Mouse (Mus musculus): ENCODE data around the gene Zfp568.

Gene Zfp568

DNA sequence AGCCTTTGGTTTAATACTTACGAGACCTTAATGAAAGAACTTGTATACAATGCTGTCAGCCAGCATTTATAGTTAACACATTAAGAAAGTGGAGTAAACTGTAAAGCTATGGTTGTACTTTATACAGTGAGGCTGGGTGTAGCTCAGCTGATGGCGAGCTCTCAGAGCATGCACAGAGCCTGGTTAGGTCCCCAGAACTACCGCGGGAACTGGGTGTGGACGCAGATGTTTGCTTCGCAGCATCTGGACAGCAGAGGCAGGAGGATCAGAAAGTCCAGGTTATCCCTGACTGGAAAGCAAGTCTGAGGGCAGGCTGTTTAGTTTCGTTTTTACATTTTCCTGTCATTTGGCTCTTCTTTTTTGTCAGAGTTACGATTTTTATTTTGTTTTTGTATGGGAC lies 8.9 kb downstream of the Zfp568 start:
- DNase-seq (ENCODE audit: low read depth) = no peak

DNA sequence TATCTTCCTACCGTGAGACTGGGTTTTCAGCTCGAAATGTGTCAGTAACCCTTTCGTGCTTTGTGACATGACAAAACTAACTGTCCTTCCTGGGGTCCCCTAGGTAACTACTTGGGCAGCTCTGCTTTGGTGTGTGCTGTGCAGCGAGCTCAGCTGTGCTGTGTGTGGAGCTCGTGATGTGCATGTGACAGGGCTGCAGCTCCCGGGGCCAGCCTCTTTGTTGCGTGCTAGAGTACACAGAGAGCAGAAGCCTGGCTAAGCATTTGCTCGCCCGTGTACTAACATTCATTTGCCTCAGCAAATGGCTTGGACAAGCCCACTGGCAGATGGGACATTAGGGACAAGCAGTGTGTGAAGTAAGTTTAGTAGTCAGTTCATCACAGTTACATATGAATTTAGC lies 9.6 kb downstream of the Zfp568 start:
- no peak for DNase-seq (ENCODE audit: low read depth)

DNA sequence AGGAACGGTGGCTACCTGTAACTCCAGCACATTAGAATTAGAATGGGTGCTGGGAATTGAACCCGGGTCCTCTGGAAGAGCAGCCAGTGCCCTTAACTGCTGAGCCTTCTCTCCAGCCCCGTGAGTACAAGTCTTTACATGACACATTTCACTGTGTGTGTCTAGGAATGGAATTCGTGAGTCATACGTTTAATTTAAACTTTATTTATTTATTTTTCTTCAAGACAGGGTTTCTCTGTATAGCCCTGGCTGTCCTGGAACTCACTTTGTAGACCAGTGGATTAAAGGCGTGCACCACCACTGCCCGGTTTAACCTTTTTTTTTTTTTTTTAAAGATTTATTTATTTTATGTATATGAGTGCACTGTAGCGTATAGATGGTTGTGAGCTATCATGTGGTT lies 11.4 kb downstream of the Zfp568 start:
- DNase-seq (ENCODE audit: low read depth) = peak; percentile 48

DNA sequence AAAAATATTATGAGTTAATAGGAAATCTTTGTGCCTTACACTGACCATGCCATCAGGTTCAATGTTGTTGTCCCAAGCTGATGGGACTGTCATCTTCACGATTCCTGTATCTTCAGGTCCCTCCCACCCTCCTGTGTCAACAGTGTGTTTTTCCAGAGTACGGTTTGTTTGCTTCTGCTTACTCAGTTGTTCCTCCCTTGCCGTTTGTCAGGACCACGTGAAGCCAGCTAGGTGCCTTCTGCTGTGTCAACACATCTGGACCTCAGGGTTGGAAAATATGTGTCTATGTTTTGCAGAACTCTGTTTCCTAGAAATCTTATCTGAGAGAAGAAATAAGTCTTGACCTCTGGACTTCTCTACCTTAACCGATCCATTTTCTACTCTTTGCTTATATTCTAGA lies 16.8 kb downstream of the Zfp568 start:
- DNase-seq (ENCODE audit: low read depth) = no peak

DNA sequence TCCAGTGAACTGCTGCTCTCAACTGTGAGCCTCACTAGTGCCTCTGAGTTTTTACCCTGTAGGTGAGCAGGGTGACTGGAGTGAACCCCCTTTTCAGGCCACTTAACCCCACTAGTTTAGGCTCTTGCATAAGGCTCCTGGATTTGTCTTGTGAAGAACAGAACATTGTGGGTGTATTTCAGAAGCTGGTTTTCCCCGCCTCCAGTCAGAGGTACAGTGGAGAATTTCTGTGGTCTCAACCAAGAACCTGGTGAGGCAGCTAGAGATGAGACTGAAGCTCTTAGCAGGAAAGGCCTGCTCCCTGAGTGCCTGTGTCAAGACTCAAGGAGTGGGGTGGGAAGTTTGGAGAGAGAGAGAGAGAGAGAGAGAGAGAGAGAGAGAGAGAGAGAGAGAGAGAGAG lies 23.8 kb downstream of the Zfp568 start:
- no peak for DNase-seq (ENCODE audit: low read depth)

DNA sequence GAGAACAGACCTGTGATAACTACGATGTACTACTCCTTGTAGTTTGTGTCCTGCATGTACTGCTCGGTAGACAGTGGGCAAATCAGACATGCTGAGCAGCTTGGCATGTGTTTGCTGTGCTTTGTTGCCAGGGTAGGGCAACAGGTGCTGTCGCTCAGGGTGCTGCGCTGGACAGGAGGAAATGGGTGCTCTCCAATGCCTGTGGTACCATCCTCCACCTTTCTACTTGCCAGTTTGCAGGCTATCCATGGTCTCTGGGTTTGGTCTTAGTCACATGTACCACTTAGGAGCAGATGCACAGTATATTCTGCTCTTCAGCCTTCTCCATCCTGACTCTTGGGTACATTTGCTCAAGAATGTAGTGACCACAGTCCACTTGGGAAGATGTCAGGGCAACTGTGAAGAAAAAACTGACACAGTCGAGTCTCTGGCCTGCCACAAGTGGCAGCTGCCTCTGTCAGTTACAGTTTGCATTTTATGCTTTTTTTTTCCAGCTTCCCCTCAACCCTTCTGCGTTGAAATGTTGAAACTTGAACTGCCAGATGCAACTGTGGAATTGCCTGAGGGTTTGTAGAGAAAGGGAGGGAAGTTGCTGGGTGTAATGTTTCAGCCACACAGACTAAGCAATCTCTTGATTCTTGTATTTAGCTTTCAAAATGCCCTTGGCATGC lies 24.4 kb downstream of the Zfp568 start:
- DNase-seq (ENCODE audit: low read depth) = peak; percentile 81

DNA sequence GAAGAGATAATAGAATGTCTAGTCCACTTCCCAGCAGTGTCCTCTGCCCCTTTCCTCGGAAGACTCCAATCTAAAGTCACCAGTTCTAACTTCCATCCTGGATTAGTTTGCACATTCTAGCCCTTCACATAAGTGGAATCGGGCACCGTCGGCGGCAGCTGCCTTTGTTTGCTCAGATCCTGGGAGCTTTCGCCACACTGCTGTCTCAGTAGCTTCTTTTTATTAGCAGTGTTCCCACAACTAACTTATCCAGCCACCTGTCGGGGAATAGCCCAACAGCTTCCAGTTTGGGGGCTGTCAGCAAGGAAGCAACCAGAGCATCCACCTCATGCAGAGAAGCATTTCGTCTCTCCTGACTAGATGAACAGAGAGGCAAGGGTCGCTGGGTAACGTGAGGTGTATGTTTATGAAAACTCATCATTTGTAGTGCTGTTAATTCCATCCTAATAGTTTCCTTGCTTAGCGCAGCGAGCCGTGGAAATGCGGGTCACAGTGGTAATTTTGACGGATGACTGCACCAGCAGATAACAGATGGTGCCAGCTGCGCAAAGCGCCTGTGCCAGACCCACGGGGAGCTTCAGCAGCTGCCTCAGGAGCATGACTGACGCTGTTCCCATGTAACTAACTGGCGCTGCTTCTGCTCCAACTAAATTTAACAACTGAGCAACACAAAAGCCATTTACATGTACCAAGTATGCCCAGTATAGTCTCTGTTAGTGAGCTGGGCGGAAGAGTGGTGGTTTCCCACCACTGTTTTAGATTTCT lies 25.7 kb downstream of the Zfp568 start:
- peak; percentile 75 for DNase-seq (ENCODE audit: low read depth)

DNA sequence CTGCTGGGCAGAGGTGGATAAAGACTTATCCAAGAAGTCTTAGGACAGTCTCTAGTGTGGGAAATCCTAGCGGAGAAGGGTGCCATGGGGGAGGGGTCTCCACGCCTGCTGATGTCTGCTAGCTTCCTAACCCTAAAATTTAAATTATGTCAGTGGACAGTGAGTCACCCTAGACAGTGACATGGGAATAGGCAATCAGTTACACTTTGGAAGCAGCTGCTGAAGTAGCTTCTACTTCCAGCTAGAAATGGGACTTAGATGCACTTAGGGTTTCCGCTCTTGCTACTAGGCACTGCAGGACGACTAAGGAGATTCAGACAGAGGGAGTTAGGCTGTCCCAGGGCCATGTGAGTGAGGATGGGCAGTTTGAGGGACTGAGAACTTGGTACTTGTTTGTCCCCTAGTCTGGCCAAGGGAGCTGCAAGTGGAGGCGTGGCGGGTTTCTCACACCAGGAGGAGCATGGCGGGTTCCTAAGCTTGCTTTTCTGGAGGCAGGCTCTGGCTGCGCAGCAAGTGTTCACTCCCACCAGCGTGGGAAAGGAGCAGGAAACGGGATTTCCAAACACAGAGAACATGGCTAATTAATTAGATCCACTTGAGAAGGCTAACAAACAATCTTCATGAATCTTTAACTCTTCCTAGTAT lies 26.9 kb downstream of the Zfp568 start:
- no peak for DNase-seq (ENCODE audit: low read depth)

DNA sequence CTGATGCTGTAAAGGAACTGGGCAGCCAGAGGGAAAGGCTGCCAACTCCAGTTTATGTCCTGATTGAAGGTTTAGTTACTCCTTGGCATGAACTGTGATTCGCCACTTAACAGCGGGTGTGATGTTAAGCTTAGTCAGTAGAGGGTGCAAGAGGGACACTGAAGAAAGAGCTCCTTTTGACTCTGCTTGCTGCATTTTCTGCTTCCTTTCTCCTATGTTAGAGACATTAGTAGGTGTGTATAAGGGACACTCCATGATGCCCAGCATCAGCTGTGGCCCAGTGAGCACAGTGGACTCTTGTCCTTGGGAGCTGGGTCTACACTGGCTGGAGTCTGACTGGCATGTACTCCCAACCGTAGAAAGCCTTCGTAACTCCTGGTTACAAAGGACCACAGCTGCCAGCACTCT lies 29.2 kb downstream of the Zfp568 start:
- peak; percentile 91 for DNase-seq (ENCODE audit: low read depth)

DNA sequence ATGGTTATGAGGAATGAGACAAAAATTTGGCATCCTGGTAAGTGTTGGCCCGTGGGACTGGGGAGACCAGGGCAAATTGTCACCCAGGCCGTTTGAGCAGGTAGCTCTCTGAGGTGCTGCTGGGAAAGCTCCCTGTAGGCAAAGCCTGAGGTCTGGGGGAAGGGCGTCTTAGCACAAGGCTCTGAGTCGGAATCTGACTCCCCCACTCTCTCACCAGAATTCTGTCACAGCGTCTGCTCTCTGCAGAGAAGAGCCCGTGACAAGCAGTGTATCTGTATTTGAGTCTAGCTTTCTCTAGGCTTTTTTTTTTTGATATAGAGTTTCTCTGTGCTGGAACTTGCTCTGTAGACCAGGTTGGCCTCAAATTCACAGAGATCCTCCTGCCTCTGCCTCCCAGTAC lies 33.5 kb downstream of the Zfp568 start:
- DNase-seq (ENCODE audit: low read depth) = no peak

DNA sequence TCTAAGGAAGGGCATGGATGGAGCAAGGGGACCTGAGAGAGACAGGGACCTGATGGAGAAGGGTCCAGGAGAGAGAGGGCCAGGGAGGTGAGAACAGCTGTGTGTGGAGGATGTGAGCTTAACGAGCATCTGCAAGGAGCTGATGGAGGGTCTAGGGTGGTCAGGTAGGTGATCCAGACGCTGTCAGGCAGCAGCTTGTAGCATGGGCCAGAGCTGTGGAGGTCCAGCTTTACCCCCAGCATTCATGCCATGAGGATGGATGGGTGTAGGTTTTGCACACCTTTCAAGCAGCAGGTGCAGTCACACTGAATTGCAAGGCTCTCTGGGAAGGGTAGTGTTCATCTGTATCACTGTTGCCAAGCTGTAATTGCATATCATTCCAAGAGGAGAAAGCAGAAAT lies 35.8 kb downstream of the Zfp568 start:
- DNase-seq (ENCODE audit: low read depth) = no peak

DNA sequence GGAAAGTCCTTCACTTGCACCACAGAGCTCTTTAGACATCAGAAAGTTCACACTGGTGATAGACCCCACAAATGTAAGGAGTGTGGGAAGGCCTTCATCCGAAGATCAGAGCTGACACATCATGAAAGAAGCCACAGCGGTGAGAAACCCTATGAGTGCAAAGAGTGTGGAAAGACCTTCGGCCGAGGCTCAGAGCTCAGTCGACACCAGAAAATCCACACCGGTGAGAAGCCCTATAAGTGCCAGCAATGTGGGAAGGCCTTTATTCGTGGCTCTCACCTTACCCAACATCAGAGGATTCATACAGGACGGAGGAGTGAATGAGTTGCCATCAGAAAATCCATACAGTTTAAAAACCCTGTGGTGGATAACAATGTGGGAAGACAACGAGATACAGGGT lies 39.6 kb downstream of the Zfp568 start:
- no peak for DNase-seq (ENCODE audit: low read depth)

DNA sequence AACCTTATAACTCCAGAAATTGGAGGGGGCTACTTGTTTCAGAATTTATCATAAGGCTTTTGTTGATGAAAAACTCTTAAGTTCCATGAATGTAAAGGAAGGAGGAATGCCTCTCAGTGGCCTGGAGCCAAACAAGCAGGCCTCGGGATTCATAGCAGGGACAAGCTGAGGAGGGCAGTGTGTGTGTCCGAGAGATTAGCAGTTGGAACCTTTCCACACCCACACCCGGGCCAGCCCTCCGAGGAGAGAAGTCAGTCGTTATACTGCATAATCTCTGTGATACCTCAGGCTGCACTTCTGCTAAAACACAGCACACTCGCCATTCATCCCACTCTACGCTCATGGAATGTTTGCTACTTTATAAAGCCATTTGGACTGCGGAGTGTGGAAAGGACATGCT lies 40.0 kb downstream of the Zfp568 start:
- no peak for DNase-seq (ENCODE audit: low read depth)

DNA sequence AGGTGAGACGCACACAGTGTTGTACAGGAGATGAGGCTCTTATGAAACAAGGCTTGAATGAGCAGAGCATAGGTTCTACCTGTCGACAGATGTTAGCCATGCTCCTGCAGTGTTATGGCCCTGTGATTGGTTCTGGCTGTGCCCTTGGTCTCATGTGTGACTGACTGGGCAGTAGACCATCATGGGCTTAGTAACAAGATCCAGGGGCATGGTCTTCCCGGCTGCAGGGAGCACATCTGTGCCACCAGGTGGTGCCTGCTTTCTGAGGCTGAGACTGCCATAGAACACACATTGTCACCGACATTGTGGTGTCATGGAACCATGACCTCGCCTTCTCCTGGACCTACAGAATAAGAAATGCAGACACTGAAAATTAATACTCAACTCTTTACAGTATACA lies 41.6 kb downstream of the Zfp568 start:
- no peak for DNase-seq (ENCODE audit: low read depth)

DNA sequence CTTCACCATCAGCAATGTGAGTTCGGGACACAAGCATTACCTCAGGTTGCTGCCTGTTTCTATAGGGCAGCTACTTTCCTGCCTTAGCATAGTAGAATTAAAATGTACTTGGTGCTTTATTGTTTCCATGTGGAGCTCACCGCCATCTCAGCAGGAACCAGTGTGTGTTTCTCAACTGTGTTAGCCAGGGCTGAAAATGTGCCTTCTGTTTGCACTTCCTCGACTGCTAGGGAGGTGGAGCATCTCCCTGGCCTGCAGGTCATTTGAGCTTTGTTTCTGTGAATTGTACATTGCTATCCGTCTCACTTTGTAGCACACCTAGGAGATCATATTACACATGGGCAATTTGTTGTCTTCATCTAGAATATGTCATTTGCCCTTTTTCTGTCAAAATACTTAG lies 43.6 kb downstream of the Zfp568 start:
- DNase-seq (ENCODE audit: low read depth) = no peak

DNA sequence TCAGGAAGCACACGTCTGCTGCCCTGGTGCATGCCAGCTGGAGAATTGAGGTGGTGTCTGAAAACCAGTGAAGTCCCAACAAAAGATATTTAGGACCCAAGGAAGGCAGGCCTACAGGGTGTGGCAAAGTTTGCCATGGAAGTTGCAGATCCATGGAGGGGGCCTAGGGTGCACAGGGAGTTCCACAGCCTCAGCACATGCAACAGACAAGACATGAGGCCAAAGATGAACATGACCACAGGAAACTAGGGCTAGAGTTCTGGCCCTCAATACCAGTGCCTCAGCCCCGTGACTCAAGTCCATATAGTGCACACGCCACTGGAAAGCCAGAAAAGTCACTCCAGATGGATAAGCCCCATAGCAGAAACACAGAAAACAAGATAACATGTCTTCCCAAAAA lies 44.8 kb downstream of the Zfp568 start:
- DNase-seq (ENCODE audit: low read depth) = no peak

DNA sequence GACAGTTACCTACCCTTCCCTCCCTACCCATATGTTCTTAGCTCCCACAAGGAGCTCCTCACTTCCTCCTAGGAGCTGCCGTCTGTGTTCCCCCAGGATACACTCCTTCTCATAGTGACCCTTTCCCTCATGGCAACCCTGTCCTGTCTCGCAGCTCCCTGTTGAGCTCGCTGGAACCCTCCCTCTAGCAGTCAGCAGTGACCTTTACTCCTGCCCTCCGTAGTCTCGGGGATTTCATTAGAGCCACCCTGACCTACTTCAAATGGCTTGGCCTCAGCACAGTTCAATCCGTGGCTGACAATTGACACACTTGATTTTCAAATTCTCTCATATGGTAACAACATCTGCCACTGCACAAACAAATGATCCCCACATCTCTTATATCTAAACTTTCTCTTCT lies 46.9 kb downstream of the Zfp568 start:
- no peak for DNase-seq (ENCODE audit: low read depth)

DNA sequence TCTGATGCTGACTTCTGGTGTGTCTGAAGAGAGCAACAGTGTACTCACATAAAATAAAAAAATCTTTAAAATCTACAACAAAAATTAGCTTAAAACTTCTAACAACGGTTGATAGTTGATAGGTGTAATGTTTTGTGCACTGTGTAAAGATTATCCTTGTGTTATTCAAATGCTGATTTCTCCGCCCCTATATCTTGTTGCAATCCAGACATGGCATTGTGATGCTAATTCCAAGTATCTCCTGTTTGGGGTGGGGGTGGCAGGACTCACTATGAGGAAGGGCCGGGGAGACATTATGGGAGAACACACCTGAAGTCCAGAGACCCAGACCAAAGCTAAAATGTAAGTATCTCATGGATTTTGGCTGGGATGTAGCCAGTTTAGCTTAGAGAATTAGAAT lies 47.6 kb downstream of the Zfp568 start:
- no peak for DNase-seq (ENCODE audit: low read depth)

DNA sequence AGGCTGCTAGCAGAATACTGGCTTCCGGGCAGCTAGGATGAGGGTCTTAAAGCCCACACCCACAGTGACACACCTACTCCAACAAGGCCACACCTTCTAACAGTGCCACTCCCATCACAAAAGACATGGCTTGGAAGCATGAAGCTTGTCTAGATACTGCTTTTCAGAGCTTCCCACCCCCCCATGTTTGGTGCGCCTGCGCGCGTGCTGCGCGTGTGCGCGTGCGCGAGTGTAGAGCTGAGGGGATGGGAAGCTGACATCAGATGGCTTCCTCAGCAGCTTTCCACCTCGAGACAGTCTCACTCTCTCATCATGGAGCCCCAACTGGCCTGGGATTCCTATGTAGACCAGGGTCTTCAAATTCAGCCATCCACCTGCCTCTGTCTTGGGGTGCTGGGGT lies 50.6 kb downstream of the Zfp568 start:
- no peak for DNase-seq (ENCODE audit: low read depth)

DNA sequence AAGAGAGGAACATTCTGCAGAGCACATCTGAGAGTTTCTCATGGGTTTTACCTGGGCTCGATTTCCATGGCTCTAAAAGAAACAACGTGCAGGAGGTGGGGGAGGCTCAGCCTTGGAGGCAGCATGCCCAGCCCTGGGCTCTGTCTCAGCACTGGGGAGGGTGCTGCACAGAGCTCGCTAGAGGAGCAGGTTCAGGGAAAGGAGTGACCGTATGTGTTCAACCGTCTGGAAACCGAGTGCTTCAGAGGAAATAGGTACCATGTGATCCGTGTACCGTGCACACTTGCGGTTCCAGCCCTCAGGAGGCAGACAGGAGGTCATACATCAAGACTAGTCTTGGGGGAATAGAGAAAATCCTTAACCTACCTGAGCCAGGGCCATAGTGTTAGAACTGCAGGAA lies 60.6 kb downstream of the Zfp568 start:
- DNase-seq (ENCODE audit: low read depth) = no peak

DNA sequence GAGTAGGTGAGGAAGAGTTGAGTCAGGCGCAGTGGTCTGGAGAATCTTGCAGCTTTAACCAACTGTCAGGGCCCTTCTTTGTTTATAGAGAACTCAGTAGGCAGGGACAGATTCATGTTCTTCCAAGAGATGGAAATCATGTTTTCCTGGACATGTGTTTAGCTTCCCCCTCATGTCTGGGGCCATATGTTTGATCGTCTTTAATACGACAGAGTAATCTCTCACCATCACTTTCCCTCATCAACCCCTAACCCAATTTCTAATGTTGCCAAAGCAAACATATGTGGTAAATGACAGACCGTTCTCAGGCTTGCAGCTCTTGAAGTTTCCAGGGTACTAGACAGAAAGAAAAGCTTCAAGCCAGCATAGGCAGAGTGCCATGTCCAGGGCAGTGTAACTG lies 64.4 kb downstream of the Zfp568 start:
- DNase-seq (ENCODE audit: low read depth) = no peak

DNA sequence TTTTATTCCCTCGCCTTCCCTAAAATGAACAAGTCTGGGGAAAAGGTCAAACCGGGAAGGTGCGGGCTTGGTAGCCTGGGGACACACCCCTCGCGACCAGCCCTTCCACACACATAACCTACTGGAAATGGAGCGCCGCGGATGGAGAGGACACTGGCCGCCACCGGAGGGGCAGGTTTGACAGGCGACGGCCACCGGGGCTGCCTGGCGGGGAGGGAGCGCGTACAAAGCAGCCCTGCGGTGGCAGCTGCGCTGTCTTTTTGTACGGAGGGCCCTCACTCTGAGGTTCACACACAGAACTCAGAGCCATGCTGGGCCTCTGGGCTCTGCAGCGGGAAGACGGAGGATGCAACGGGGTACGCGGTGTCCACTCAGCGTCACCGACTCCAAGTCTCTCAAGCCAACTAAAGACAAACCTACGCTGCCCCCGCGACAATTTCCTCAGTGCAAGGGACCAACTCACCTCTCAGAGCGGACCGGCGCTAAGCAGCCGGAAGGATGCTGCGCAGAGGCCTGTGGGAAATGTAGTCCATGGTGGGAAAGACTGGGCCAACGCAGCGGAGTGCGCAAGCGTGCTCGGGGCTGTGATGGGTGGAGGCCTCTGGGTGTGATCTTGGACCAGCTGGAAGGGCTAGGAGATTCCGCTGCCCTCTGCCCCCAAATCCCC lies 67.3 kb downstream of the Zfp568 start, which contains the start of gene Zfp14:
Zfp14 (minus strand) TSS at position 499 of the 667 bp plus-strand sequence.
- peak; percentile 82 for DNase-seq (ENCODE audit: low read depth)

DNA sequence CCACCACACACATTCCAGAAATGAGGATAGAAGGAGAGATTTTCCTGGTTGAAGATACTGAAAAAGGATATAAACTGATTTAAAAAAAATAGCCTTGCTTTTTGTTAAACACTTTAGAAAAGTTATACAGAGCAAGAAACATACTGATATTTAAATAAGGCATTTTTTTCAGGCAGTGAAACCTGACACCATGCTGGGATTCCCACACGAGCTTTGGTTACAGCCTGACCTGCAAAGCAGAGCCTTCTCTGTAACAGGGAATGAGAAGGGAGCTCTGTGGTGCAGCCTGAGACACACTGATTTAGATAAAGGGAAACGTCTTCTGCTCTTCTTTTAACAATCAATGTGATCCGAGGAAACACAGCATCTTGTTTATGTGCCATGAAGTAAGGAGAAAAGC lies 69.8 kb downstream of the Zfp568 start:
- peak; percentile 67 for DNase-seq (ENCODE audit: low read depth)

Measured in NIH3T3 (cell line).